21 mouse cellular contexts compared by ENCODE assay signal in the genomic region with DNA sequence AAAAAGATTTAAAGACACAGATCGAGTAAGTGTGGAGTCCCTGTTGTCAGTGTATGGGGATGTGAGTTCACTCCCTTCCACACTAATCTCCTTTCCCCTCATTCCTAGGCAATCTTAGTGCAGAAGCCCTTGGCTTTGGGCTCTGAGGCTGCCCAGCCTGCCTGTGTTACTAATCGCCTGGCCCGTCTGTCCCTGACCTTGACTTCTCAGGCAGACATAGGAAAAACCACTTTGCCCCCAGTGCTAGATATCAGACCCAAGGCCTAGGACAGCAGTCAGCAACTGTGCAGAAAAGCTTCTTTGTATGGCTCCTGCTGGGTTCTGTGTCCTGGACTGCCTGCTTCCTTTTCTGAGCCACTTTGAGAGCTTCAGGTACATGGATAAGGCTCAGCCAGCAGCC. TPM values are rescaled to one million over a fixed set of nuclear protein-coding genes. Genes with fewer than 3 reads are reported as not detected.
DNase-seq lines count a peak whose midpoint lies in the region; ATAC-seq and TF ChIP-seq lines count a peak whose summit lies in the region.
"Had no signal": no experiment of that assay in that cellular context is flagged by ENCODE, and none has a peak within 500 bp of the region (broad histone marks: within the 10 kb centered on the region; RNA-seq: fewer than 3 reads in every experiment).

No protein-coding gene starts in this region.

- peak; percentile 79 to 86 for DNase-seq in adrenal gland, adult (ENCODE audit: inconsistent age in 2 of 2, low spot score in 1 of 2)
- no peak for DNase-seq in adrenal gland, adult 18-20 months (ENCODE audit: low spot score in 2 of 2)
- peak; percentile 54 for DNase-seq in midbrain, embryonic 11.5 days (ENCODE audit: low spot score, missing footprints)
- no peak for DNase-seq in midbrain, embryonic 10.5 days (ENCODE audit: low spot score)
- peak; percentile 66 for DNase-seq in adrenal gland, adult 8-10 months
- DNase-seq in adrenal gland, postnatal 36 days, result peak; percentile 55 to 72
- DNase-seq in forebrain, postnatal 0 days, result no peak
- DNase-seq: cerebellum, adult 11-12 months; cerebellum, adult 9-10 months; cerebellum, postnatal 25 days; gastrocnemius, postnatal 14 days; heart, adult 2 months; heart, postnatal 10 days; kidney, adult 11 months had no signal

- no peak for ATAC-seq in midbrain, embryonic 11.5 days (ENCODE audit: low FRiP score)
- no peak for ATAC-seq in forebrain, postnatal 0 days
- ATAC-seq: forebrain, embryonic 16.5 days; hindbrain, postnatal 0 days had no signal

- no peak overlapping the region for H3K4me2 ChIP-seq in midbrain, embryonic 11.5 days
- no peak overlapping the region for H3K4me2 ChIP-seq in forebrain, postnatal 0 days (ENCODE audit: low read depth)
- H3K4me2 ChIP-seq: embryonic facial prominence, embryonic 12.5 days; forebrain, embryonic 12.5 days; hindbrain, embryonic 13.5 days had no signal

- H3K4me1 ChIP-seq in midbrain, embryonic 11.5 days (ENCODE audit: control insufficient read depth, insufficient read depth, low read length), result no peaks in the 10 kb centered on the region
- no peaks in the 10 kb centered on the region for H3K4me1 ChIP-seq in midbrain, embryonic 10.5 days
- no peaks in the 10 kb centered on the region for H3K4me1 ChIP-seq in forebrain, postnatal 0 days (ENCODE audit: insufficient read depth)
- H3K4me1 ChIP-seq: embryonic facial prominence, embryonic 12.5 days; forebrain, embryonic 12.5 days; hindbrain, embryonic 13.5 days had no signal

- WGBS in midbrain, embryonic 11.5 days, result 95% methylated on average over 3 of the region's 3 CpGs
- WGBS in midbrain, embryonic 10.5 days, result 93% methylated on average over 3 of the region's 3 CpGs
- 84% methylated on average over 3 of the region's 3 CpGs for WGBS in forebrain, postnatal 0 days

- H3K27ac ChIP-seq in midbrain, embryonic 11.5 days (ENCODE audit: low read depth, low read length), result no peak overlapping the region
- no peak overlapping the region for H3K27ac ChIP-seq in midbrain, embryonic 10.5 days (replicated peaks)
- no peak overlapping the region for H3K27ac ChIP-seq in forebrain, postnatal 0 days (ENCODE audit: low read depth, low read length)
- H3K27ac ChIP-seq: embryonic facial prominence, embryonic 12.5 days; forebrain, embryonic 12.5 days; heart, adult 2 months; hindbrain, embryonic 13.5 days; hindbrain, postnatal 0 days had no signal

- H3K36me3 ChIP-seq in midbrain, embryonic 11.5 days (ENCODE audit: control insufficient read depth, insufficient read depth, low read length), result peaks cover 12% of the 10 kb centered on the region; the same call in 1 of the 2 replicates
- H3K36me3 ChIP-seq in midbrain, embryonic 10.5 days, result peaks cover 86% of the 10 kb centered on the region
- peaks cover 76% of the 10 kb centered on the region for H3K36me3 ChIP-seq in forebrain, postnatal 0 days (ENCODE audit: insufficient read depth)

- TF ChIP-seq CTCF in forebrain, postnatal 0 days (IDR thresholded peaks at IDR 0.05; ENCODE audit: low read depth), result no peak

- no peak overlapping the region for H3K4me3 ChIP-seq in midbrain, embryonic 11.5 days (ENCODE audit: low read depth, low read length)
- no peak overlapping the region for H3K4me3 ChIP-seq in midbrain, embryonic 10.5 days
- no peak overlapping the region for H3K4me3 ChIP-seq in forebrain, postnatal 0 days (ENCODE audit: low read depth, low read length)
- H3K4me3 ChIP-seq: embryonic facial prominence, embryonic 12.5 days; forebrain, embryonic 12.5 days; heart, adult 2 months; hindbrain, embryonic 13.5 days had no signal

- no peaks in the 10 kb centered on the region for H3K9me3 ChIP-seq in midbrain, embryonic 11.5 days (ENCODE audit: control insufficient read depth, low read length)
- H3K9me3 ChIP-seq in midbrain, embryonic 10.5 days (replicated peaks), result no peaks in the 10 kb centered on the region
- H3K9me3 ChIP-seq in forebrain, postnatal 0 days (ENCODE audit: low read length), result no peaks in the 10 kb centered on the region
- H3K9me3 ChIP-seq: embryonic facial prominence, embryonic 12.5 days; forebrain, embryonic 12.5 days; hindbrain, embryonic 13.5 days had no signal

- no peak overlapping the region for H3K9ac ChIP-seq in midbrain, embryonic 11.5 days (ENCODE audit: low read length)
- no peak overlapping the region for H3K9ac ChIP-seq in forebrain, postnatal 0 days
- H3K9ac ChIP-seq: embryonic facial prominence, embryonic 12.5 days; forebrain, embryonic 12.5 days; hindbrain, embryonic 13.5 days had no signal

- H3K27me3 ChIP-seq in midbrain, embryonic 11.5 days (ENCODE audit: control insufficient read depth, insufficient read depth, low read length), result no peaks in the 10 kb centered on the region
- no peaks in the 10 kb centered on the region for H3K27me3 ChIP-seq in midbrain, embryonic 10.5 days (ENCODE audit: low read depth, poor library complexity, severe bottlenecking)
- no peaks in the 10 kb centered on the region for H3K27me3 ChIP-seq in forebrain, postnatal 0 days (ENCODE audit: insufficient read depth, low read length)
- H3K27me3 ChIP-seq: embryonic facial prominence, embryonic 12.5 days; forebrain, embryonic 12.5 days; hindbrain, embryonic 13.5 days had no signal

RNA-seq across cellular contexts. Expression of a gene that starts 32.3 kb away (rescaled TPM):
- 10 to 100 TPM; 67.2 to 70.7 TPM for total RNA-seq in adrenal gland, adult 18-20 months (2021)
- polyA plus RNA-seq in midbrain, embryonic 11.5 days (2014; fragmentation: Nextera tagmentation; extraction: Ambion mirVana), result 12.9 and 13.8 TPM in 2 replicates
- polyA plus RNA-seq in midbrain, embryonic 10.5 days (2016; fragmentation: Nextera tagmentation; extraction: Ambion mirVana), result 14.2 and 16.6 TPM in 2 replicates
- total RNA-seq in adrenal gland, adult 8-10 months (2022), result 10 to 100 TPM; 64.0 to 83.9 (median 70.9) TPM
- 10 to 100 TPM; 50.5 to 82.0 TPM for total RNA-seq in adrenal gland, postnatal 36 days (2021)
- 25.3 and 26.2 TPM in 2 replicates for total RNA-seq in forebrain, postnatal 0 days (2014; rRNA removed)
- 7.8 and 10.2 TPM in 2 replicates for polyA plus RNA-seq in forebrain, postnatal 0 days (2015; fragmentation: Nextera tagmentation; extraction: Ambion mirVana)

RNA-seq across cellular contexts. Expression of a gene that starts 42.6 kb away (rescaled TPM):
- total RNA-seq in adrenal gland, adult 18-20 months (2021), result 100 to 1,000 TPM in 1 of 2 experiments, 10 to 100 TPM in 1; 63.2 to 118 TPM
- 19.2 and 24.9 TPM in 2 replicates for polyA plus RNA-seq in midbrain, embryonic 11.5 days (2014; fragmentation: Nextera tagmentation; extraction: Ambion mirVana)
- 38.7 and 40.3 TPM in 2 replicates for polyA plus RNA-seq in midbrain, embryonic 10.5 days (2016; fragmentation: Nextera tagmentation; extraction: Ambion mirVana)
- total RNA-seq in adrenal gland, adult 8-10 months (2022), result 100 to 1,000 TPM; 110 to 118 (median 116) TPM
- total RNA-seq in adrenal gland, postnatal 36 days (2021), result 100 to 1,000 TPM in 1 of 2 experiments, 10 to 100 TPM in 1; 85.4 to 106 TPM
- total RNA-seq in forebrain, postnatal 0 days (2014; rRNA removed), result 87.6 and 111 TPM in 2 replicates
- polyA plus RNA-seq in forebrain, postnatal 0 days (2015; fragmentation: Nextera tagmentation; extraction: Ambion mirVana), result 40.1 and 49.5 TPM in 2 replicates

RNA-seq across cellular contexts. Expression of a gene that starts 43.9 kb away (rescaled TPM):
- not detected for total RNA-seq in adrenal gland, adult 18-20 months (2021)
- polyA plus RNA-seq in midbrain, embryonic 11.5 days (2014; fragmentation: Nextera tagmentation; extraction: Ambion mirVana), result 0.18 and 0.55 TPM in 2 replicates
- 0.12 TPM in 1 of 2 replicates, not detected in the other for polyA plus RNA-seq in midbrain, embryonic 10.5 days (2016; fragmentation: Nextera tagmentation; extraction: Ambion mirVana)
- not detected for total RNA-seq in adrenal gland, adult 8-10 months (2022)
- not detected for total RNA-seq in adrenal gland, postnatal 36 days (2021)
- total RNA-seq in forebrain, postnatal 0 days (2014; rRNA removed), result 0.31 TPM in 1 of 2 replicates, not detected in the other
- polyA plus RNA-seq in forebrain, postnatal 0 days (2015; fragmentation: Nextera tagmentation; extraction: Ambion mirVana), result 1.4 and 2.9 TPM in 2 replicates
- total RNA-seq: gastrocnemius, adult 18-20 months; heart, adult 2 months; MEL had no signal

Comparison
In these comparisons a context has a peak if more than half of its experiments do, and no peak if none do; other contexts are left out.
1. DNase-seq: peak in adrenal gland, adult (2 of 2), midbrain, embryonic 11.5 days (single experiment), adrenal gland, adult 8-10 months (single experiment) and adrenal gland, postnatal 36 days (2 of 2); none in adrenal gland, adult 18-20 months (0 of 2), midbrain, embryonic 10.5 days (single experiment) and forebrain, postnatal 0 days (single experiment).